Mouse (Mus musculus) testis, postnatal 10 days (tissue): ENCODE measurements at regions not wholly inside any gene's neighbourhood (a gene's known extent, or its start where the extent isn't known, plus 50 kb on each side); places are given as distances from the start of the nearest gene placed in this dataset.

ENCODE experiments used
- DNase-seq: peaks from one replicate; pipeline ENCODE4 v3.0.0; 2021; ENCODE audit warnings: low spot score

GRCm38 (mm10) chr3:147444005-147444763 lies 592.0 kb downstream of the Ttll7 start:
- DNase-seq = no peak

GRCm38 (mm10) chr3:147445066-147445844 lies 593.1 kb downstream of the Ttll7 start:
- no peak for DNase-seq

DNA sequence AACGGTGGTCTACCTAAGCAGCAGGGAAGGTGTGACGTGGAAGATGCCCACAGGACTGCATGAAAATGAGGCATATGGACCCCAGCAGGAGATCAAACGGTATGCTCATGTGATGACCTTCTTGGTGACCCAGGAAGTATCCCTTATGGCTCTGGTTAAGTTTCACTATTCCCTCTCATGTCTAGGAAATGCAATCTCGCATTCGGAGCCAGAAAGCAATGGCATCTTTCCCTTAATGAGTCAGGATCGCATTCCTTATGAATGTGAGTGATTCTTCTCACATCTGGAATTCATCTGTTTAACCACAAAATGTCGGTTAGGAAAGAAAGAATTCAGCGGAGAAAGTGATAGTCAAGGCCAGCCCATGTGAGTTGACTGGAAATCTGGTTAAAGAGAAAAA lies 593.7 kb downstream of the Ttll7 start:
- DNase-seq = no peak

GRCm38 (mm10) chr3:147452176-147452575 lies 600.0 kb downstream of the Ttll7 start:
- no peak for DNase-seq

DNA sequence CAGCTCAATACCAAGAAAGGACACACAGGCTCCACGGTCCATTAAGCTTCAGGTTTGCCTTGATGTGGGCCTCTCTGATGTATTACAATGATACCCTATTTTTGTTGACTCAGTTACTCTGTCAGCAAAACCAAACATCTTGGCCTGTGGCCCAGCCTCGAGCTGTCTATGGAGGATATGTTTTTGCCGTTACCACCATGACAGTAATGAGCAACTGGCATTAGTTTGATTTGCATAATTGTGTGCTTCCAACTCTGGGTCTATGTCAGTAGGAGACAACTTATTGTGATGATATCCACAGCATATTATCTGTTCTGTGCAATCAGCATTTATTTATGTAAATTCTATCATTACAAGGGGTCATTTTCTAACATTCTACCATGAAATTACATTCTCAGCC lies 603.2 kb downstream of the Ttll7 start:
- no peak for DNase-seq

GRCm38 (mm10) chr3:147456294-147456693 lies 604.1 kb downstream of the Ttll7 start:
- DNase-seq = no peak

- no peak for DNase-seq
These were observed 605.9 kb downstream of the Ttll7 start for GRCm38 (mm10) chr3:147458115-147458514.

- DNase-seq = no peak
These were observed 627.7 kb downstream of the Ttll7 start for GRCm38 (mm10) chr3:147479890-147480289.
